Mouse (Mus musculus) forebrain, postnatal 0 days (tissue): ENCODE results near the gene Rpl15. TPM values are rescaled to one million over a fixed set of nuclear protein-coding genes. Genes with fewer than 3 reads are reported as not detected.
"Not testable (repeated sequence)": the region's sequence is repeated elsewhere in the genome, so short reads cannot be mapped to it uniquely, and the experiment has no call there.

Experiments
- ATAC-seq: fragments of 200-750 bp; cut with Nextera tagmentation; 2 replicates; pipeline ENCODE4 v1.8.0; 2017; ENCODE audit warnings: mild to moderate bottlenecking, moderate library complexity
- DNase-seq: peaks from one replicate; pipeline ENCODE4 v3.0.0-alpha.2; 2015
- H3K27ac ChIP-seq: fragments of 300-500 bp; sonication (generic); 2 replicates; pipeline ENCODE4 v1.5.1; 2014; ENCODE audit warnings: low read depth, mild to moderate bottlenecking, antibody characterized with exemption, low read length, moderate library complexity, mixed read lengths
- H3K27me3 ChIP-seq: fragments of 300-500 bp; sonication (generic); 2 replicates; pipeline ENCODE4 v1.6.1; 2014; ENCODE audit warnings: mild to moderate bottlenecking, low read length, mixed read lengths; ENCODE audit not compliant: insufficient read depth
- H3K36me3 ChIP-seq: fragments of 300-500 bp; sonication (generic); 2 replicates; pipeline ENCODE4 v1.6.1; 2014; ENCODE audit warnings: mild to moderate bottlenecking, moderate library complexity; ENCODE audit not compliant: insufficient read depth
- H3K4me1 ChIP-seq: fragments of 300-500 bp; sonication (generic); 2 replicates; pipeline ENCODE4 v1.6.1; 2014; ENCODE audit warnings: antibody characterized with exemption; ENCODE audit not compliant: insufficient read depth
- H3K4me2 ChIP-seq: fragments of 300-500 bp; sonication (generic); 2 replicates; pipeline ENCODE4 v1.6.1; 2014; ENCODE audit warnings: low read depth, mild to moderate bottlenecking, moderate library complexity
- H3K4me3 ChIP-seq: fragments of 300-500 bp; sonication (generic); 2 replicates; pipeline ENCODE4 v1.5.1; 2014; ENCODE audit warnings: low read depth, low read length, mixed read lengths
- H3K9ac ChIP-seq: fragments of 300-500 bp; sonication (generic); 2 replicates; pipeline ENCODE4 v1.6.1; 2014; ENCODE audit warnings: mild to moderate bottlenecking
- H3K9me3 ChIP-seq: fragments of 300-500 bp; sonication (generic); 2 replicates; pipeline ENCODE4 v1.6.1; 2016; ENCODE audit warnings: low read length
- CTCF ChIP-seq: sonication (generic); IDR thresholded peaks from 2 replicates; pipeline ENCODE4 v1.5.1; 2016; ENCODE audit warnings: antibody characterized with exemption, control low read depth, low read depth
- WGBS: fragments of 180-500 bp; shearing (Covaris S2); extraction: QIAGEN DNeasy Blood & Tissue Kit; methylation state at CpG from one replicate; pipeline ENCODE4 v1.1.7; 2014; 5-methylcytosine and 5-hydroxymethylcytosine counted together
- polyA plus RNA-seq: library from polyadenylated mRNA; unstranded; fragments of >200 nt; fragmentation: Nextera tagmentation; extraction: Ambion mirVana; gene quantifications from 2 replicates; pipeline ENCODE4 v1.2.1, GENCODE M21; 2015
- total RNA-seq: library from RNA; depleted of rRNA; stranded (reverse); fragments of >200 nt; gene quantifications from 2 replicates; pipeline ENCODE4 v1.2.3, GENCODE M21; 2014

Gene Rpl15
- total and polyA plus RNA-seq, 2 experiments from 2014 or later, result 300 to 701 TPM

GRCm38 (mm10) chr14:18284581-18284980 lies 13.4 kb upstream of the Rpl15 start:
- Histone ChIP-seq H3K4me1 (no peaks in the 10 kb centered on the region), H3K4me2 (no peak overlapping the region), H3K27ac (no peak overlapping the region), H3K4me3 (no peak overlapping the region), H3K36me3 (peaks cover 24% of the 10 kb centered on the region), H3K9me3 (no peaks in the 10 kb centered on the region), H3K27me3 (no peaks in the 10 kb centered on the region), H3K9ac (no peak overlapping the region)
- peak; percentile 58 for DNase-seq
- 79% methylated on average over 2 of the region's 2 CpGs for WGBS
- TF ChIP-seq CTCF, result peak; percentile 62
- ATAC-seq, result peak; percentile 64; the same call in 1 of the 2 replicates

GRCm38 (mm10) chr14:18280375-18280774 lies 9.2 kb upstream of the Rpl15 start:
- no peak for TF ChIP-seq CTCF

GRCm38 (mm10) chr14:18274526-18274925 lies 3.3 kb upstream of the Rpl15 start:
- Histone ChIP-seq H3K9me3 (no peaks in the 10 kb centered on the region), H3K9ac (no peak overlapping the region), H3K36me3 (peaks cover 8% of the 10 kb centered on the region; the same call in 1 of the 2 replicates), H3K4me3 (no peak overlapping the region), H3K4me2 (no peak overlapping the region), H3K27ac (no peak overlapping the region), H3K27me3 (no peaks in the 10 kb centered on the region), H3K4me1 (no peaks in the 10 kb centered on the region)
- 86% methylated on average over 1 of the region's 1 CpGs for WGBS
- no peak for TF ChIP-seq CTCF
- DNase-seq (no peak), ATAC-seq (no peak)

More at GRCm38 (mm10) chr14:18280375-18280774, 9.2 kb upstream of the Rpl15 start:
- no peaks in the 10 kb centered on the region for H3K9me3 ChIP-seq
- DNase-seq (no peak), ATAC-seq (no peak)
- H3K4me3 ChIP-seq, result no peak overlapping the region
- peaks cover 32% of the 10 kb centered on the region for H3K36me3 ChIP-seq
- H3K27me3 ChIP-seq, result no peaks in the 10 kb centered on the region
- H3K27ac ChIP-seq, result no peak overlapping the region
- H3K4me1 ChIP-seq, result no peaks in the 10 kb centered on the region
- H3K4me2 ChIP-seq, result no peak overlapping the region
- WGBS, result 64% methylated on average over 5 of the region's 5 CpGs
- H3K9ac ChIP-seq, result no peak overlapping the region

- Histone ChIP-seq H3K4me3 (peak overlapping the region; percentile 89), H3K9ac (peak overlapping the region; percentile 79), H3K4me1 (0 out of 2 replicates have a peak, but pooled peaks cover 7% of the 10 kb centered on the region), H3K4me2 (peak overlapping the region; percentile 66), H3K36me3 (peaks cover 15% of the 10 kb centered on the region), H3K27me3 (no peaks in the 10 kb centered on the region), H3K27ac (peak overlapping the region; percentile 73), H3K9me3 (no peaks in the 10 kb centered on the region)
- no peak for DNase-seq
- 5% methylated on average over 7 of the region's 7 CpGs for WGBS
- no peak for TF ChIP-seq CTCF
- no peak for ATAC-seq
Observed at GRCm38 (mm10) chr14:18271666-18272065, 475 bp upstream of the Rpl15 start.

GRCm38 (mm10) chr14:18269947-18270528 lies 1.2 kb downstream of the Rpl15 start:
- under 1% methylated on average over 22 of the region's 24 CpGs for WGBS
- H3K4me3 ChIP-seq, result peak overlapping the region; percentile 89
- H3K36me3 ChIP-seq, result peaks cover 18% of the 10 kb centered on the region
- not testable (repeated sequence) for H3K4me1 ChIP-seq, H3K9me3 ChIP-seq, H3K27me3 ChIP-seq, DNase-seq
- peak; percentile 1; the same call in 1 of the 2 replicates for ATAC-seq
- H3K27ac ChIP-seq, result peak overlapping the region; percentile 89
- H3K9ac ChIP-seq, result peak overlapping the region; percentile 99
- peak overlapping the region; percentile 78 for H3K4me2 ChIP-seq

GRCm38 (mm10) chr14:18263427-18263826 lies 7.8 kb downstream of the Rpl15 start:
- peak; percentile 44 for DNase-seq
- H3K27ac ChIP-seq, result no peak overlapping the region

GRCm38 (mm10) chr14:18261203-18261602 lies 10.0 kb downstream of the Rpl15 start:
- WGBS, result 91% methylated on average over 3 of the region's 3 CpGs
- no peaks in the 10 kb centered on the region for H3K9me3 ChIP-seq
- ATAC-seq (no peak), DNase-seq (no peak)
- peaks cover 7% of the 10 kb centered on the region for H3K36me3 ChIP-seq
- H3K27me3 ChIP-seq, result no peaks in the 10 kb centered on the region
- TF ChIP-seq CTCF, result no peak
- H3K4me1 ChIP-seq, result no peaks in the 10 kb centered on the region
- H3K4me2 ChIP-seq, result no peak overlapping the region
- H3K27ac ChIP-seq, result no peak overlapping the region
- no peak overlapping the region for H3K9ac ChIP-seq
- H3K4me3 ChIP-seq, result no peak overlapping the region

More at GRCm38 (mm10) chr14:18263427-18263826, 7.8 kb downstream of the Rpl15 start:
- no peaks in the 10 kb centered on the region for H3K9me3 ChIP-seq
- peaks cover 23% of the 10 kb centered on the region for H3K36me3 ChIP-seq
- no peak overlapping the region for H3K4me3 ChIP-seq
- H3K27me3 ChIP-seq, result no peaks in the 10 kb centered on the region
- 11% methylated on average over 4 of the region's 4 CpGs for WGBS
- no peak overlapping the region for H3K9ac ChIP-seq
- no peak overlapping the region for H3K4me2 ChIP-seq
- 0 out of 2 replicates have a peak, but pooled peaks cover 4% of the 10 kb centered on the region for H3K4me1 ChIP-seq
- TF ChIP-seq CTCF, result no peak
- ATAC-seq, result peak; percentile 60
